Mouse (Mus musculus): ENCODE results near the gene Olfr1105.

Olfr1105 gene

DNA sequence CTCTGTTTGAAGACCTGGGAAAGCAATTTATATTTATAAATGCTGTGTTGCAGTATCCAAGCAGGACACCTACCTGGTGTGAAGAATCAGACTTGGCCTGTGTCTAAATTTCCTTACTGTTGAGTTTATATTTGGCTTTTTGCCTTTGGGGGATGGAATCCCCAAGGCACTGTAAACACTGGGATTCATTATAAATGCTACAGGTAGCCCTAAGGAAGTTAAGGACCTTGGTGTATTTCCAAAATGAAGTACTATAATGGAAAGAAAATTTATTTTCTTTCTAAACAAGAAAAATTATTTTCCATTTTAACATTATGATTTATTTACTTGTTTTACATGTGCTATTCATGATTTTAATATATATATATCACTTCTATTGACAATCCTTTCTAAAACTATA is at the start of gene Olfr1105:
Gene Olfr1105, minus strand, starts transcription at position 101 of the 400 bp plus-strand sequence.
- no peak for DNase-seq

DNA sequence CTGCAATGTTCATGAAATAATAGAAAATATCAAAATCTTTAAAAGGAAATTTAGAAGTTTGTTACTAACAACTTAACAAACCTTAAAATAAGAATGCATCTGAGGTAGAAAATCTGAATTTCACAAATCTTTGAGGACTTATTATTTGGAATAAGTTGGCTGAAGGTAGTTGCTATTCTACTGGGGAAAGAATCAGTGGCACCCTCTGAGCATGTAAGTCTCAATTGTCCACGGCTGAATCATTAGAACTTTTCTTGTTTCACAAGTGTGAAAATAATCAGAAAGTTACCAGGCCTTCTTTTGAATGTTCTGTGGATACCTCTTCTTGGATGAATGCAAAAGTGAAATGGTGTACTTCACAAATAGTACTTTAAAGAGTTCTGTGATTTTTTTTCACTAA is 39.4 kb upstream of the Olfr1105 start, which contains the start of gene Olfr1107:
Gene Olfr1107, minus strand, starts transcription at position 101 of the 400 bp plus-strand sequence.
- no peak for DNase-seq

DNA sequence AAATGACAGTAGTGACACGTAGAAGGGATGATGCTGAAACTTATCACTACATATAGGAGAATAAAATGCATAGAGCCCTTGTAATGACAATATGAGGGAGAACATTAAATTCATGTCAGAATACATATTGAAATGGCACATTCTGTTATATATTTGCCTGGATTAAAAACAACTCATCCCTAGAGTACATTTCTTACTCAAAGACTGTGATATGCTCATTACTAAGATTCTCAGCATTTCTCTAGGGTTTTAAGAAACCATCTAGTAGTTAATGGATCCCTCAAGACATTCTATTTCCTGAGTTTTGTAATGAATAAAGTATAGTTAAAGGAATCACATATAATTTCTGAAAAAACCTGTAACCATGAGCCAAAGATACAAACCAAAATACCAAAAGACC is 15.8 kb upstream of the Olfr1105 start, which contains the start of gene Olfr1106:
Gene Olfr1106, minus strand, starts transcription at position 101 of the 400 bp plus-strand sequence.
- no peak for DNase-seq

GRCm38 (mm10) chr2:87026980-87027379 is 9.4 kb downstream of the Olfr1105 start, which contains the start of gene Olfr1104:
Gene Olfr1104 (minus strand): TSS chr2:87027080.
- no peak for DNase-seq

DNA sequence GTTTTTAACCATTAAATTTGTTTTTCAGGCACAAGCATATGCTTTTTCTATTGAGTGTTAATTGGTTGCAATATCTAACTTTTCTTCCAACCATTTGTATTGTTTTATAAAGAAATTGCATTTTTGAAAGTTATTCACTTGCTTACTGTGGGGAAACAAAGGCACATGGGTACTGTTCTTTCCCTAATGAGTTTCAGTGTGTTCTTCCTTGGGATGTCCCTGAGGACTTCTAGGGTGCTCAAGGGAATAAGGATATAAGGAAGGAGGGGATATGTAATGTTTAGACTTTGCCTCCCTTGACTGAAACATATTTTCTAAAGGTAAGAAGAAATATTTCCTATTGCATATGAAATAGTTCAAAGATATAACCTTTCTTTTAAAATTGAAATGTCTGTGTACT is 38.2 kb downstream of the Olfr1105 start, which contains the start of gene Olfr1102:
Gene Olfr1102, plus strand, starts transcription at position 301 of the 400 bp plus-strand sequence.
- no peak for DNase-seq

- DNase-seq = no peak
Measured at GRCm38 (mm10) chr2:86991121-86991520, 45.2 kb downstream of the Olfr1105 start, which contains the start of gene Olfr1101. Gene Olfr1101 (minus strand): TSS chr2:86991221.
